Mouse (Mus musculus): ENCODE data around the gene Nt5m. TPM values are rescaled to one million over a fixed set of nuclear protein-coding genes. Genes with fewer than 3 reads are reported as not detected.

The Nt5m gene
- polyA plus RNA-seq, 1 experiment from 2014 or later, result 54.8 TPM

DNA sequence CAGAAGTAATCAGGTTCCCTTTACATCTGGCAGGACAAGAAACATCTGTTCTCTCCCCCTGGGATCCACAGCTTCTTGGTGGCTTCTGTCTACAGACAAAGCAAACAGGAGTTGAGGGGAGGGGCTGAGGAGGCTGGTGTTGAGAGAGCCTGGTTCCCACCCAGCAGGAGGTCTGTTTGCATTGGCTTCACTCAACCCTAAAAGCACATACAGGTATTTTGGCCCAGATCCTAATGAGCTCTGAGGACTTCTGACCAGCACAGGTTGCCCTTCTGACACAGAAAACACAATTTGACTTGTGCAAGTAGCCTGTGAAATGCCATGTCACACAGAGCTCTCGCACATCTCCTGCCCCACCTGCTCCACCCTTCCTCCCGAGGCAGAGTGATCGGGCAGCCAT is 69.2 kb downstream of the Nt5m start:
- DNase-seq (ENCODE audit: low spot score) (no peak), ATAC-seq (no peak)
- Histone ChIP-seq H3K36me3 (ENCODE audit: control insufficient read depth, insufficient read depth, low read length) (no peaks in the 10 kb centered on the region), H3K4me3 (ENCODE audit: low read depth, low read length) (no peak overlapping the region), H3K9me3 (replicated peaks; ENCODE audit: control insufficient read depth, low read length) (no peaks in the 10 kb centered on the region), H3K4me2 (ENCODE audit: low read length) (no peak overlapping the region), H3K9ac (ENCODE audit: low read length) (no peak overlapping the region), H3K27me3 (replicated peaks; ENCODE audit: control insufficient read depth, insufficient read depth, low read length) (no peaks in the 10 kb centered on the region), H3K4me1 (ENCODE audit: control insufficient read depth, insufficient read depth, low read length) (no peaks in the 10 kb centered on the region), H3K27ac (ENCODE audit: low read depth, low read length) (no peak overlapping the region)
- WGBS, result 66% methylated on average over 3 of the region's 3 CpGs

DNA sequence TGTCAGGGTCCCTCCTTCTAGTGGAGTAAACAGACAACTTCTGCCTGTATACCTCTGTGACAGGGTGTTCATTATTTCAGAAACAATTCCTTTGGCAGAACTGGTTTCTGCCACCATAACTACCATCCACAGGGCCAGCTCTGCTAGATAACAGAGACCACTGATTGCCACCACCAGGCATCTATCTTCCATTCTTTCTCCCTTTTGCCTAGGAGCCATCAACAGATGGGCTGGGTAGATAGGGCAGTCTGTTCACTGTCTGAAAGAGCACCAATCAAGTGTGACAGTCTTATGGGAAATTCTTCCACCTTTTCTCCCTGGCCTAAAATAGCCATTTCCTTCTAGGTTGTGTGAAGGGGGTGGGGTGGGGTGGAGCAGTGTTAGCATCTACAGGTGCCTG is 71.3 kb downstream of the Nt5m start:
- Histone ChIP-seq H3K4me2 (ENCODE audit: low read length) (no peak overlapping the region), H3K9ac (ENCODE audit: low read length) (no peak overlapping the region), H3K27ac (ENCODE audit: low read depth, low read length) (no peak overlapping the region), H3K4me3 (ENCODE audit: low read depth, low read length) (no peak overlapping the region), H3K9me3 (replicated peaks; ENCODE audit: control insufficient read depth, low read length) (no peaks in the 10 kb centered on the region), H3K4me1 (ENCODE audit: control insufficient read depth, insufficient read depth, low read length) (no peaks in the 10 kb centered on the region), H3K27me3 (replicated peaks; ENCODE audit: control insufficient read depth, insufficient read depth, low read length) (no peaks in the 10 kb centered on the region), H3K36me3 (ENCODE audit: control insufficient read depth, insufficient read depth, low read length) (no peaks in the 10 kb centered on the region)
- DNase-seq (ENCODE audit: low spot score) (no peak), ATAC-seq (no peak)

DNA sequence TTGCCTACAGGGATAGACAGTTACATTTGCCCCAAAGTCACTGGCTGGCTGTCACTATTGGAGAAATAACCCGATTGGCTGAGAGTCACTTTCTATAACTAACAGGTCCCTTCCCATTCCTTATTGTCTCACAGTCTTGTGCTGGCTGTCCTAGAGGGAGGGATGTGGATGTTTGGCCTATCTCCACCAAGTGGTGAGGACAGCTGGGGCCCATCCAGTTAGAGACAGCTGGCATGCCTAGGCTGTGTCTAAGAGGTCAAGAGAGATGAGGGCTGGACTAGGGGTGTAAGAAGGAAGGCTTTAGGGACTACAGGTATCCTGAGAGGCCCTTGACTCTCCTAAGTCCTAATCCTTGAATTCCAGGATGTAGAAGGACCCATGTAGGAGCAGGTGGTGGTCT is 72.3 kb downstream of the Nt5m start:
- H3K27ac ChIP-seq (ENCODE audit: low read depth, low read length), result no peak overlapping the region
- H3K27me3 ChIP-seq (replicated peaks; ENCODE audit: control insufficient read depth, insufficient read depth, low read length), result no peaks in the 10 kb centered on the region
- 88% methylated on average over 1 of the region's 1 CpGs for WGBS
- no peaks in the 10 kb centered on the region for H3K9me3 ChIP-seq (replicated peaks; ENCODE audit: control insufficient read depth, low read length)
- DNase-seq (ENCODE audit: low spot score) (no peak), ATAC-seq (no peak)
- no peaks in the 10 kb centered on the region for H3K4me1 ChIP-seq (ENCODE audit: control insufficient read depth, insufficient read depth, low read length)
- no peak overlapping the region for H3K9ac ChIP-seq (ENCODE audit: low read length)
- no peak overlapping the region for H3K4me2 ChIP-seq (ENCODE audit: low read length)
- no peaks in the 10 kb centered on the region for H3K36me3 ChIP-seq (ENCODE audit: control insufficient read depth, insufficient read depth, low read length)
- H3K4me3 ChIP-seq (ENCODE audit: low read depth, low read length), result no peak overlapping the region

DNA sequence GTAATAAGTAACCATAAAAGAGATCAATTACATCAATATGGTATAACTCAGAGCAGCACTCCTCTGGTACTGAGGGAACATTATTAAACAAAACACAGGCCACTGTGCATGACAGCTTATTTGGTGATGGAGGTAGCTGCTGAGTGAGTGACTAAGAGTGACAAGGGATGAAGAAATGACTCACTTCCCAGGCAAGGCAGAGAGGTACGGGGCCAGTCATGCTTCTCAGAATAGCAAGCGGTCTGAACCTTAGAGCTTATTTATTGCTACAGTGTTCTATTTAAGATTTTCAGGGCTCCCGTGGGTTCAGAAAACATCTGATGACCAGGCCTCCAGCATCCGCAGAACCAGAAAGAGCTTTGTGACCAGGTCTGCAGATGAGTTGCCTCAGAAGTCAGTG is 74.5 kb downstream of the Nt5m start:
- no peaks in the 10 kb centered on the region for H3K9me3 ChIP-seq (replicated peaks; ENCODE audit: control insufficient read depth, low read length)
- WGBS, result 93% methylated on average over 4 of the region's 4 CpGs
- H3K9ac ChIP-seq (ENCODE audit: low read length), result no peak overlapping the region
- no peak overlapping the region for H3K4me2 ChIP-seq (ENCODE audit: low read length)
- ATAC-seq (no peak), DNase-seq (ENCODE audit: low spot score) (no peak)
- H3K27ac ChIP-seq (ENCODE audit: low read depth, low read length), result no peak overlapping the region
- H3K4me1 ChIP-seq (ENCODE audit: control insufficient read depth, insufficient read depth, low read length), result no peaks in the 10 kb centered on the region
- no peaks in the 10 kb centered on the region for H3K27me3 ChIP-seq (replicated peaks; ENCODE audit: control insufficient read depth, insufficient read depth, low read length)
- no peak overlapping the region for H3K4me3 ChIP-seq (ENCODE audit: low read depth, low read length)
- H3K36me3 ChIP-seq (ENCODE audit: control insufficient read depth, insufficient read depth, low read length), result no peaks in the 10 kb centered on the region

DNA sequence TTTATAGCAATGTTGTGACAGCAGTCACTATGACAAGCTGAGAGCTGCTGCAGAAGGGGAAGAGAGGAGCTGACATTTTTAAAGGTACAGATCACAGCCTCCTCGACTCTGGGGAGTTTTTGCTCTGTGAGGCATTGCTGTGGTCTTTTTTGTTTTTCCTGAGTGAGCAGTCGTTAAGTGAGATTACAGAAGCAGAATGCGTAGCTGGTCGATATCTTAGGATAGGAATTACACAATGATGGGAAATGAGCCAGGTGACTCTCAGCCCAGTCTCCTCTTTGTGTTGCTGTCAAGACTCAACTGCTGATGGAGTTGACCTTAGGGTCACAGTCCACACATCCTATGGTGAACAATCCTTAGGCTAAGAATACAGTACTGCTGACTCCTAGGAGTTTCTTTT is 78.8 kb downstream of the Nt5m start:
- H3K36me3 ChIP-seq (ENCODE audit: control insufficient read depth, insufficient read depth, low read length), result no peaks in the 10 kb centered on the region
- WGBS, result 32% methylated on average over 4 of the region's 4 CpGs
- no peaks in the 10 kb centered on the region for H3K27me3 ChIP-seq (replicated peaks; ENCODE audit: control insufficient read depth, insufficient read depth, low read length)
- H3K27ac ChIP-seq (ENCODE audit: low read depth, low read length), result no peak overlapping the region
- H3K9ac ChIP-seq (ENCODE audit: low read length), result no peak overlapping the region
- no peaks in the 10 kb centered on the region for H3K9me3 ChIP-seq (replicated peaks; ENCODE audit: control insufficient read depth, low read length)
- no peak overlapping the region for H3K4me3 ChIP-seq (ENCODE audit: low read depth, low read length)
- ATAC-seq (no peak), DNase-seq (ENCODE audit: low spot score) (no peak)
- no peaks in the 10 kb centered on the region for H3K4me1 ChIP-seq (ENCODE audit: control insufficient read depth, insufficient read depth, low read length)
- no peak overlapping the region for H3K4me2 ChIP-seq (ENCODE audit: low read length)

DNA sequence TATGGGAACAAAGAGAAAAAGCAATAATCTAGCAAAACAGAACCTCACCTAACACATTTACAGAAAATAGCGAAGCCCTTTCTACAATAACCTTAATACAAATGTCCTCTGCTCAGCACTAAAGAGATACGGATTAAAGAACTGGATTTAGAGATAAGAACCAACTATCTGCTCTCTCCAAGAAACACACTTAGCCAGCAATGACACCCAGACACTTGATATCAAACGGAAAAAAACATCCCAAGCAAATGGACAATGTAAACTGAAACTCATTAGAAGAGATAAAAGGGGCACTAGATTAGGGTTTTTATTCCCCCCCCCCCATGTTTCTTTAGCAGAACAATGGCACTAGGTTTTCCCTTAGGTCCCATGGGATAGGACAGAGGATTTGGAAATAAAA is 80.2 kb downstream of the Nt5m start:
- DNase-seq (ENCODE audit: low spot score), result no peak
- 80% methylated on average over 3 of the region's 3 CpGs for WGBS
- H3K27me3 ChIP-seq (replicated peaks; ENCODE audit: control insufficient read depth, insufficient read depth, low read length), result no peaks in the 10 kb centered on the region
- H3K36me3 ChIP-seq (ENCODE audit: control insufficient read depth, insufficient read depth, low read length), result no peaks in the 10 kb centered on the region
- H3K9ac ChIP-seq (ENCODE audit: low read length), result no peak overlapping the region
- no peak for ATAC-seq
- H3K9me3 ChIP-seq (replicated peaks; ENCODE audit: control insufficient read depth, low read length), result no peaks in the 10 kb centered on the region
- H3K4me1 ChIP-seq (ENCODE audit: control insufficient read depth, insufficient read depth, low read length), result no peaks in the 10 kb centered on the region
- H3K4me2 ChIP-seq (ENCODE audit: low read length), result no peak overlapping the region
- no peak overlapping the region for H3K27ac ChIP-seq (ENCODE audit: low read depth, low read length)
- H3K4me3 ChIP-seq (ENCODE audit: low read depth, low read length), result no peak overlapping the region

DNA sequence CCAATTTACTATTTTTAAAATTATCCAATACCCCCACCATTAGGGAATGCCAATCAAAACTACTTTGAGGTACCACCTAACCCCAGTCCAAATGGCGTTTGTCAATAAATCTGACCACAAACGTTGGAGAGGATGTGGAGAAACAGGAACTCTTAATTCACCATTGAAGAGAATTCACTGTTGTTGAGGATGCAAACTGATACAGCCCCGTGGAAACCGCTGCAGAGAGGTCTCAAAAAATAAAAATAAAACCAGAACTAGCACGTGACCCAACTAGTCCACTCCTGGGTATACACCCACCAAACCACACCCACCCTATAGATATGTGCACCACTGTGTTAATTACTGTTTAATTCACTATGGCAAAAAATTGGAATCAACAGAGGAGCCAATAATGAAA is 81.1 kb downstream of the Nt5m start:
- Histone ChIP-seq H3K4me3 (ENCODE audit: low read depth, low read length) (no peak overlapping the region), H3K27me3 (replicated peaks; ENCODE audit: control insufficient read depth, insufficient read depth, low read length) (no peaks in the 10 kb centered on the region), H3K9ac (ENCODE audit: low read length) (no peak overlapping the region), H3K4me2 (ENCODE audit: low read length) (no peak overlapping the region), H3K4me1 (ENCODE audit: control insufficient read depth, insufficient read depth, low read length) (no peaks in the 10 kb centered on the region), H3K9me3 (replicated peaks; ENCODE audit: control insufficient read depth, low read length) (no peaks in the 10 kb centered on the region), H3K36me3 (ENCODE audit: control insufficient read depth, insufficient read depth, low read length) (no peaks in the 10 kb centered on the region), H3K27ac (ENCODE audit: low read depth, low read length) (no peak overlapping the region)
- DNase-seq (ENCODE audit: low spot score), result no peak
- WGBS, result 82% methylated on average over 5 of the region's 5 CpGs
- ATAC-seq, result no peak

DNA sequence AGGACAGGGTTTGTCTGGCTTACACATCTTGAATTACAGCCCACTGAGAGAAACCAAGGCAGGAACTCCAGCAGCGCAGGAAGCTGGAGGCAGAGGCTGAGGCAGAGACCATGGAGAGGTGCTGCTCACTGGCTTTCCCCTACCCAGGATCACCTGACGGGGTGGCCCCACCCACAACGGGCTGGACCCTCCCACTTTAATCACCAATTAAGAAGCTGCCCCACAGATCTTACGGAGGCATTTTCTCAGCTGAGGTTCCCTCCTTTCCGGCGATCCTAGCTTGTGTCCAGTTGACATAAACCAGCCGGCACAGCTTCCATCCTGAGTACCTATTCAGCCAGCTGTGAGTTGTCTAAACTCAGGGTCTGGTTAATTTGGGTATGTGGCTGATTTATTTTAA is 82.0 kb downstream of the Nt5m start:
- no peak for DNase-seq (ENCODE audit: low spot score)
- no peak overlapping the region for H3K9ac ChIP-seq (ENCODE audit: low read length)
- no peak overlapping the region for H3K4me3 ChIP-seq (ENCODE audit: low read depth, low read length)
- no peaks in the 10 kb centered on the region for H3K27me3 ChIP-seq (replicated peaks; ENCODE audit: control insufficient read depth, insufficient read depth, low read length)
- no peaks in the 10 kb centered on the region for H3K4me1 ChIP-seq (ENCODE audit: control insufficient read depth, insufficient read depth, low read length)
- H3K9me3 ChIP-seq (replicated peaks; ENCODE audit: control insufficient read depth, low read length), result no peaks in the 10 kb centered on the region
- 10% methylated on average over 7 of the region's 7 CpGs for whole genome bisulfite sequencing
- no peaks in the 10 kb centered on the region for H3K36me3 ChIP-seq (ENCODE audit: control insufficient read depth, insufficient read depth, low read length)
- H3K4me2 ChIP-seq (ENCODE audit: low read length), result no peak overlapping the region
- ATAC-seq, result no peak
- H3K27ac ChIP-seq (ENCODE audit: low read depth, low read length), result no peak overlapping the region

DNA sequence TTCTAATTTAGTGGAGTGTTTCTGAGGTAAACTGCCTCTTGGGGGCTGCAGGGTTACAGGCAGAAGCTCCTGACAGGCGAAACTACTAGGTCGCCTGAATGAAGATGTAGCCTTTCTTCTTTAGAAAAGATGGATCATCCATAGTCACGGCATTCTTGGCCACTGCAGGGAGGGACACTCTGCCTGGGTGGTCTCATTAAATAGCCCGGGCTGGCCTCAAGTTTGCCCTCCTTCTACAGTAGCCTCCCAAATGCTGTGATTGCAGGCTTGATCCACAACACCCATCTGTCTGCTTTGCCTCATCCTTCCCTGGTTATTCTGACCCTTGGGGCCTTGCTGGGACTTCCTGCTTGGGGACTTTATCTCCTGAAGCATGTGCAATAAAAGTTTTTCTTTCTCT is 90.8 kb downstream of the Nt5m start:
- Histone ChIP-seq H3K4me2 (ENCODE audit: low read length) (no peak overlapping the region), H3K4me1 (ENCODE audit: control insufficient read depth, insufficient read depth, low read length) (no peaks in the 10 kb centered on the region), H3K27me3 (replicated peaks; ENCODE audit: control insufficient read depth, insufficient read depth, low read length) (no peaks in the 10 kb centered on the region), H3K9ac (ENCODE audit: low read length) (no peak overlapping the region), H3K9me3 (replicated peaks; ENCODE audit: control insufficient read depth, low read length) (no peaks in the 10 kb centered on the region), H3K36me3 (ENCODE audit: control insufficient read depth, insufficient read depth, low read length) (no peaks in the 10 kb centered on the region), H3K27ac (ENCODE audit: low read depth, low read length) (no peak overlapping the region), H3K4me3 (ENCODE audit: low read depth, low read length) (no peak overlapping the region)
- WGBS, result 50% methylated on average over 4 of the region's 4 CpGs
- DNase-seq (ENCODE audit: low spot score) (no peak), ATAC-seq (no peak)

All from forebrain, embryonic 14.5 days (tissue).